Mouse (Mus musculus) lung, postnatal 10 days (tissue): Measurements from ENCODE around the gene Pogk.

ENCODE experiments used
- DNase-seq: peaks from one replicate; pipeline ENCODE4 v3.0.0; 2021

The Pogk gene

DNA sequence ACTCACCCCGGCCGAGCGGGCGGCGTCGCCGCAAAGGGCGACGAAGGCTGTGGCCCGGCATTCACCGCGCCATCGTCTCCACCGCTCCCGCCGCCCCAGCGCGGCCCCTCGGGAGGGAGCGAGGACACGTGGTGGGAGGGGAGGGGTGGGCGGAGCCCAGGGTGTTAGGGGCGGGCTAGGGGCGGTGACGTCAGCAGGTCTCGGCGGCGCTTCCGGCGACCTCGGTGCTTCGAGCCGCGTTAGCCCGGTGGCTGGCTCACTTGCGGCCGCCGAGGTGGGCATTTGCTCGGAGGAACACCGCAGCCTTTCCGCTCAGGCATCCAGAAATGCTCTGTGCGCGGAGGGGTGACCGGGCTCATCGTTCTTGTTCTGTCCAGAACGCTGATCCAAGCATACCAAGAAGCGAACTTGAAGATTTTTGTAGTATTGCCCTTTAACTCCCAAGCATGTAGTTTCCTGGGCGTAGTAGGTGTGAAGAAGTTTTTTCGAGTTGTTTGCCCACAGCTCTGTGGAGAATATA lies at the start of gene Pogk:
Gene Pogk, minus strand, starts transcription at position 163 of the 520 bp plus-strand sequence.
- DNase-seq = peak; percentile 75

DNA sequence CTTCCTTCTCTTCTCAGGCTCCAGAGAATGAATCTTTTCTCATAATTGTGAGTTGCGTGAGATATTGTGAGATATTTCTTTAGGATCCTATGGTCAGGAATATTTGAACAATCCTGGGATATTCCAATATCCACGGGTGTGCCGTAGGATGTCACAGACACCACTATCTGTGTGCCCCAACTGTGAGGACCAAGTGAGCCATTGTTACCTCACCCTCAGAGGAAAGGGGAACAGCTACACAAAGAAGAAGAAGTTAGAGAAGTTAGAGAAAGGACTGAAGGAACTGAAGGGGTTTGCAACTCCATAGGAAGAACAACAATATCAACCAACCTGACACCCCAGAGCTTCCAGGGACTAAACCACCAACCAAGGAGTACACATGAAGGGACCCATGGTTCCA lies 32.3 kb upstream of the Pogk start:
- no peak for DNase-seq

- no peak for DNase-seq
Observed at GRCm38 (mm10) chr1:166439426-166439825, 29.8 kb upstream of the Pogk start.

DNA sequence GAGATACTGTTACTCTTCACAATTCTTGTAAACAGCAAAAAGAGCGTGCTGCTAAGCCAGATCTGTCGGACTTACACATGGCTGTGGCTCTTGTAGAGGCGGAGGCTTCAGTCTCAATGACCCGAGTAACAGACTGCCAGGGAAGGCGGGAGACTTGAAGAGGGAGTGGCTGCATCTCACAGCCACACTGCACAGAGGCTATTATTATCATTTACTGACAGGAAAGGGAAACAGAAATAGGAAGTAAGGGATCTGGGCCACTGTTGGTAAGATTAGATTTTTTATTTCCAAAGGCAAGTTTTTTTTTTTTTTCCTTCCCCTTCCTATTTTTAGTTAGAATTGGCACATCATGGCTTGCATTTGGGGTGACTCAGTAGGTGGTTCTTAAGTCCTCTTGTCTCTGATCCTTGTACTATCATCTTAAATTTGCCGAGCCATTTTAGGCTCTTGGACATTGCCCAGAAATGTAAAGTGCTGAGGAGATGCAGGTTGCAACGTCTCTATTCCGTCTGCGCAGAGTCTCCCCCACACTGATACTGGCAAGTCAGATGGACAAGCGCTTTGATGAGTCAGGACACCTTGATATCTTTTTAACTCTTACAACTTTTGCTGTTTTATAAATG lies 20.3 kb upstream of the Pogk start:
- peak; percentile 35 for DNase-seq

GRCm38 (mm10) chr1:166429053-166429452 lies 19.4 kb upstream of the Pogk start:
- no peak for DNase-seq

- no peak for DNase-seq
Observed at GRCm38 (mm10) chr1:166412266-166412665, 2.6 kb upstream of the Pogk start.

DNA sequence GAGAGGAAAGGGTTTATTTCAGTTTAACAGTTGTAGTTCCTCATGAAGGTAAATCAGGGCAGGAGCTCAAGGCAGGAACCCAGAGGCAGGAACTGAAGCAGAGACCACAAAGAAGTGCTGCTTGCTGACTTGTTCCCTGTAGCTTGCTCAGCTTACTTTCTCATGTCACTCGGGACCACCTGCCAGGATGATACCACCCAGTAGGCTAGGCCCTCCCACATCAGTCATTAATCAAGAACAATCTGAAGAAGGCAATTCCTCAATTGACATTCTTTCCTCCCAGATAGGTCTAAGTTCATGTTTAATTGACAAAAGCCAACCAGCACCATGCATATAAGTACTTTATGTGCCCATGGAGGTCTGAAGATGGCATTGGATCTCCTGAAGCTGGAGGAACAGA lies 1.9 kb upstream of the Pogk start:
- DNase-seq = no peak

DNA sequence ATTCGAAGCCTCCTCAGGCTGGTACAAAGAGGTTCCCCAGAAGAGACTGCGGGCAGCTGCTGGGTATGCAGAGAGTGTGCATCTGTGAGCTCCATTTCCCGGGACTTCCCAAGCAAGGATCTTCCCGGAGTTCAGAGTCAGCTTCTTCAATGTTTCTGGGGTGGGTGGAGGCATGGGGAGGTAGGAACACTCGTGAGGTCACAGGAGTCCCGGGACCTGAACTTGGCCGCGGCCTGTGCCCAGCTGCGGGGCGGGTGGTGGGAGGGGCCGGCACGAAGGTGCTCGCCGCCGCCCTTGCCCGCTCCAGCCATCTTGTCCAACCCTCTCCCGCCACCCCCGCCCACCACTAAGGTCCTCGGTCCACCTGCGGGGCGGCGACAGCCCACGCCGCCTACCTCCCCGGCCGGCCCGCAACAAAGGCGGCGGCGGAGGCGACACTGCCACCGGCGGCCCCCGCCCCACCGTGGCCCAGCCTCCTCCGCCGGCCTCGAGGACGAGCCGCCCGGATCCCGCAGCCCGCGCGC lies 424 bp downstream of the Pogk start:
- peak; percentile 48 for DNase-seq

DNA sequence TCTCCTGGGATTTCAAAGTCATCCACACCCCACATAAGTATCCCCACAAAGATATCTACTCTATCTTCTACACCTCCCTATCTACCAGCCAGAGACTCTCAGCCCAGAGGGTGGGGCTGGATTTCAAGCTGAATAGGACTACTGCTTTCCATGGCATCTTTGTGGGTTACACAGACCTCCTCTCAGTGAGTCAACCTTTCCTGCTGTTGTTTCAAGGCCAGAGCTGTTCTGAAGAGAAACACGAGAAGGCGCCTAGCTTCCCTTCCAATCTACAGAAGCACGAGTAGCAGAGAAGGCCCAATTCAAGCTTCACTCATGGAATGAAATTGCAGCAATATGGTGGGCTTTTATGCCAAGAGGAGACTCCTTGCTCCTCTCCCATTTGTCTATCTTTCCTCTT lies 5.8 kb downstream of the Pogk start:
- DNase-seq = no peak

GRCm38 (mm10) chr1:166402003-166402402 lies 7.7 kb downstream of the Pogk start:
- no peak for DNase-seq

- peak; percentile 21 for DNase-seq
Observed at GRCm38 (mm10) chr1:166401455-166401854, 8.2 kb downstream of the Pogk start.

GRCm38 (mm10) chr1:166396381-166396780 lies 13.3 kb downstream of the Pogk start:
- DNase-seq = no peak

DNA sequence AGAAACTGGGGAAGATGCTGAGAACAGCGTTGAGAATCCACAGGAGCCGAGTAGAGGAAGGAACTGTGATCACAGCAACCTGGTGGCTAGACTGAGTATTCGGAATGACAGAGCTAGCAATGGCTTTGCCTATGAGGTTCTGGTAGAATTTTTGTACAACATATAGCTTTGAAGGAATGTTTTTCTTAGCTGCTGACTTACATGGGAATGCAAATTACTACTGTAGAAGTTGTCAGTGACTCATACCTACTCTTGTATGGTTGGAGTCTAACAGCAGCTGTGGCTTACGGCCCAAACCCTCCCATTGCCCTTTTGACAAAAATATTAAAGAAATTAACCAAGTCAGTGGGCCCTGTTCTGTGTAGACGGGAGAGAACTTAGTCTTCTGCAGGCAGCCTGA lies 14.0 kb downstream of the Pogk start:
- DNase-seq = no peak

DNA sequence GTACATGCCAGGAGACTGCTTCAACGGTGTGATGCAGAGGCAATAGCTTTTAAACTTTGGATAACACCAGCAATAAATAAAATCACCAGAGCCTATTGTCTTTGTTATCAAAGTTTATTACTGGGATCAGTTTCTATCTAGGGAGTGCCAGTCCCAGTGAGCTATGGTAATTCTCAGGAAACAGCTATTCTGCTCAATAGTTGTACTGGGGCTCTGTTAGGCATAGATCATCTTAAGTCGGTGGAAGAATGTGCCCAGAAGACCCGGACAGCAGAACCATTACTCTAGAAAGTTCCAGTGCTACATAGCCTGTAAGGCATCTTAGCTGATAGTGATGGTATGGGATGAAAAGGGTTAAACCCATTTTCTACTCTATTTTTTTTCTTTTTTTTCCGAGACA lies 14.9 kb downstream of the Pogk start:
- DNase-seq = no peak

GRCm38 (mm10) chr1:166391671-166392070 lies 18.0 kb downstream of the Pogk start:
- no peak for DNase-seq

DNA sequence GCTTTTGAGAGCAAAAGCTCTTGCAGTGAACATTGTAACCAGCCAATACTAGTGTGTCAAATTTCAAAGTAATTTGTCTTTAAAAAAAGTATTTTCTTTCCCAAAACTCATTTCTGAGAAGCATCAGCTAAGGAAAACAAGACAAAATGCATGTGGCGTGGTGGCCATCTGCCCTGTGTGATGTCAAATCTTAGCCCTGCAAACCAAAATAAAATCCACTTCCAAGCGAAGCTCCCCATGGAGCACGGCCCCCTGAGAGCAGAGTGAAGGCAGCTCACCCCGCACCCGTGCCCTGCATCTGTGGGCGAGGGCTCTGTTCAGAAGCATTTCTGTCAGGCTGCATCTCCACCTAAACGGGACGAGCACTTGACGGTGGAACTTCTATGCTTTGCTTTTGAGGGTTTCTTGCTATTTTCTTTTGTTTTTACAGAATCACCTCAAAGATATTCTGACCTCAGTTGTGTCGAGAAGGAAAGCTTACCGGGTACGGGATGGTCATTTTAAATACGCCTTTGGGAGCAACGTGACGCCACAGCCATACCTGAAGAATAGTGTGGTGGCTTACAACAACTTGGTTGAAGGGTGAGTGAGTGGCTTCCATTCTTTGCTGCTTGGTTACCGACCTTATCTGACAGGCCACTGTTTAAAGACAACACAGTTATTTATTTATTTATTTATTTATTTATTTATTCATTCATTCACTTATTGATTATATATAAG lies 20.1 kb downstream of the Pogk start:
- no peak for DNase-seq

GRCm38 (mm10) chr1:166388511-166388910 lies 21.2 kb downstream of the Pogk start:
- DNase-seq = no peak

GRCm38 (mm10) chr1:166385431-166385830 lies 24.2 kb downstream of the Pogk start:
- no peak for DNase-seq

DNA sequence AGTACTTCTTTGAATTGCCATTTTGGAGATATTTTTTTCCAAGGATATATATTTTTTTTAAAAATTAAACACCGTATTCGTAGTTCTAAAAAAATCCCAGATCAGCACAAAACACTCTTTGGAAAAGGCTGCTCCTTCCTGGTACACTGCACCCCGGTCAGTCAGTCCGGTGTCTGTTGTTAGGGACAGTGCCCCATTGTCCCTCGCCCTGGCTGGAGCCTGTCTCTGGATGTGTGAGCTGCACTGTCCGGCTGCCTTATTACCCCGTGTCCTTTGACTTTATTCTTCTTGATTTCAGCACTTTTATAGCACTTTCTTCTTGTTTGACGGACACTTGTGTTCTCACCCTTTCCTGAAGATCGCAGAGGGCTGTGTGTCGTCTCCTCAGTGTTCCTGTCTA lies 25.0 kb downstream of the Pogk start:
- DNase-seq = no peak

DNA sequence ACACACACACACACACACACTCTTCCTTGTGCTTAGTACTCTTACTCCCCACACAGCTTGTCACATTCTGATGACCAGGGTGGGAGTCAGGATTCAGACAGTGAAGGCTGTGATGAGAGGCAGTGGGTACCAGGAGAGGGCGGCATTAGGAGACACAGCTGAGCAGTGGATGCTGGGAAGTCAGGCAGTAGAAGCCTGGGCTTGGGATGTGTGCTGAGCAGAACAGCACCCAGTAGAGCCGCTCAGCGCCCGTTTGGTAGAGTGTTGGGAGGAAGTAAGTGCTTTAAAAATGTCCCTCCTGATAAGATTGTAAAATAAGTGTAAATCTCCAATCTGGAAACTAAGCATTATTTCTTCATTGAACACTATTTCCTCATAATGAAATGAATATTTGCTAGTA lies 27.0 kb downstream of the Pogk start:
- no peak for DNase-seq

- no peak for DNase-seq
Observed at GRCm38 (mm10) chr1:166381821-166382220, 27.8 kb downstream of the Pogk start.

DNA sequence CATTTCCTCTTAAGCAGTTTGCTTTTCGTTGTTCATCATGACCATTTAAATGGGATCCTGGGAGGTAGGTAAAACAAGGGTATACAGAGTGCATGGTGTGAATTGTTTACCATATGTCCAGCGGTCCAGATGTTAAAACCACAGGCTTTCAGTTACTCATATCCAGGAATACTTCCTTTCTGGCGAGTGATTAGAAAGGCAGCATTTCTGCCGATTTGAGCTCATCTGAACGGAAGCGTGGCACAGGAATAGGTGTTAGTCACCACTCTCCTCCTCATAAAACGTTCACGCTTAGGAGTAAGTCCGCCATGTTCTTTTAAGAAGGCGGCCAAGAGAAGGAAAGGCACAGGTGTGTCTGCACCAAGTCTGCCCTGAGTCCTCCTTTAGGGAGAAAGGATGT lies 28.3 kb downstream of the Pogk start:
- no peak for DNase-seq

- DNase-seq = peak; percentile 74
Observed at GRCm38 (mm10) chr1:166379630-166380231, 29.9 kb downstream of the Pogk start.
